Mouse (Mus musculus): ENCODE data around the gene Tppp3.

Tppp3 gene

GRCm38 (mm10) chr8:105471314-105472015 is at the start of gene Tppp3:
Tppp3 (minus strand) TSS chr8:105471526.
- peak; percentile 67 to 80 for DNase-seq (ENCODE audit: low spot score in 2 of 2)

DNA sequence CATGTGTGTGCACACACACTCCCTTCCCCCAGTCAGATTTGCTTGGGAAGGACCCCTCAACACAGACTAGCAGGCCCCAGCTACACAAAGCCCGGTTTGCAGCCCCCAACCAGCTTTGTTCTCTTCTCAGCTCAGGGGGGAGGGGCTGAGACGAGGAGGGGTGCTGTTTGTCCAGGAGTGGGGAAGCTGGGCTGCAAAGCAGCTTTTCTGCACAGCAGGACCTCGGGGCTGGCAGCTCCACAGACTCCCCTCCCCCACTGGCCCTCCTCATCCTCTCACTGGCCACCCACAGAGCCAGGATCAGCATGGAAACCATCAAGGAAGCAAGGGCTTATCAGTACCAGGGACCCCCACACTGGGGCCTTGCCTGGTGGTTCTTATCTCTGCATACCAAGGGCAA is 49.7 kb upstream of the Tppp3 start:
- DNase-seq (ENCODE audit: low spot score in 2 of 2) = no peak

- DNase-seq (ENCODE audit: low spot score in 2 of 2) = no peak
Measured at GRCm38 (mm10) chr8:105520521-105520920, 49.2 kb upstream of the Tppp3 start.

- no peak for DNase-seq (ENCODE audit: low spot score in 2 of 2)
Measured at GRCm38 (mm10) chr8:105519591-105519990, 48.3 kb upstream of the Tppp3 start.

- DNase-seq (ENCODE audit: low spot score in 2 of 2) = peak; percentile 37 to 49
Measured at GRCm38 (mm10) chr8:105518436-105519313, 47.3 kb upstream of the Tppp3 start, which contains the start of gene Hsd11b2. Hsd11b2 (plus strand) TSS chr8:105518755.

DNA sequence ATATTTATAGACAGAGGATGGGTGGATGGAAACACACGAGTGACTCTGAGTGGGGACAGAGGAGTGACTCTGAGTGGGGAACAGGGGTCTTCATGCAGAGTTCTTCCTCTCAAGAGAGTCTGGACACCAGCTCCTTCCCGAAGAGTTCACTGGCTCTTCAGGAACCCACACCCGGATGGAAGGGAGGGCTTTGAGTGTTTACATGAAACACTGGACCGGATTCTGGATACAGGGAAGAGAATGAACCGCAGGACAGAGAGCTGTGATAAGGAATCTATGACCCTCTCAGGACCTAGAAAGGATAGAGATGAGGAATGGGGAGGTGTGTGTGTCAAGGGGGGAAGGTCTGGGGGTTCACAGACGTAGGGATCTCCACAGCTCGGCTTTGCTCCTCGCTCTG is 46.0 kb upstream of the Tppp3 start:
- DNase-seq (ENCODE audit: low spot score in 2 of 2) = no peak

GRCm38 (mm10) chr8:105516018-105516645 is 44.8 kb upstream of the Tppp3 start:
- DNase-seq (ENCODE audit: low spot score in 2 of 2) = peak; percentile 70 to 79

GRCm38 (mm10) chr8:105514656-105515055 is 43.3 kb upstream of the Tppp3 start:
- no peak for DNase-seq (ENCODE audit: low spot score in 2 of 2)

DNA sequence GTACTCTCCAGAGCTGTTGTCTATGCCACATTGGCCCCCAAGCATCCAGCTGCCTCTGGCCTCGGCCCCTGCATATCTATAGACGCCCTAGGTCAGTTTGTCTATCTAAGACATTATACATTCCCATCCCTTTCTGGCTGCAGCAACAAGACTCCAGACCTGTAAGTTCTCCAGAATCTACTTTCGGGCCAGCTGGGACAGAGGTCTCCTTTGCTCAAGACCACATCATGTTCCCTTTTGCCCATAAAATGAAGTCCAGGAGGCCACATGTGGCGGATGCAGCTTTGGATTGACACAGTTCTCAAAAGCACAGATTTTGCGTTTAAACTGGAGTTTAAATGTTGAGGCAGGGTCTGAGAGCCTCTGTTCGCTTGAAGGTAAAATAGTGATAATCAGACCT is 42.9 kb upstream of the Tppp3 start:
- no peak for DNase-seq (ENCODE audit: low spot score in 2 of 2)

GRCm38 (mm10) chr8:105509997-105510735 is 38.8 kb upstream of the Tppp3 start:
- no peak for DNase-seq (ENCODE audit: low spot score in 2 of 2)

DNA sequence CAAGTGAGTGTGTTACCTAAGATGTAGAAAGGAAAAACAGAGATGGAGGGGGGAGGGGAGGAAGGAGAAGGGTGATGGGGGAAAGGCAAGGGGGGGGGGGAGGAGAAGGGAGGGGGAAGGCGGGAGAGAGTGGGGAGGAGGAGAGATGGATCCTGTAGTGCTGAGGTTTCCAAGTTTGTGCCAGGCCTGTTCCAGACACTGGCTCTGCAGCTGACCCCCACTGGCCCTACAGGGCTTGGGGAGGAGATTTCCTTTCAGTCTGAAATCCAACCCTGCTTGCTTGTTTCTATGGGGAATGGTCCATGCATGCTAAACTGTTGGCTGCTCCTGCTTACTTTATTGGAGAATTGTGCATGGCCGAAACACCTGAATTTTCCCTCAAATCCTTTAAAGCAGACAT is 37.4 kb upstream of the Tppp3 start:
- DNase-seq (ENCODE audit: low spot score in 2 of 2) = no peak

DNA sequence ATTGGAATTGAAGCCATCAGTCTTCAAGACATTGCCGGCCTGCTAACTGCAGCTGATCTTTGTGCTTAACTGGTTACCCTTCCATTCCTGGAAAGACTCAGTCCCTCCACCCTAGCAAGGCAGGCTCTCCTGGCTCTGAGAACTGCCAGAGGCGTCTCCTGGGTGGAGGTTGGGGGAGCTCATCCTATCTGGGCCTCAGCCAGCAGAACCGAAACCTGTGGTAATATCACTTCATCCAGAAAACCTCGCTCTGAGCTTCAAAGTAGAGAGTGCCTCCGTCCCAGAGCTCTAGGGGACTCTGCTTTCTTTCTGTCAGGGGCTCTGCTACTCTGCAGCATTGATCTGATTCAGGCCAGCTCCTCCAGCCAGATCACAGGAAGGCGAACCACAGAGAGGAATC is 35.7 kb upstream of the Tppp3 start:
- no peak for DNase-seq (ENCODE audit: low spot score in 2 of 2)

GRCm38 (mm10) chr8:105504617-105505016 is 33.3 kb upstream of the Tppp3 start:
- DNase-seq (ENCODE audit: low spot score in 2 of 2) = no peak

GRCm38 (mm10) chr8:105499787-105500186 is 28.5 kb upstream of the Tppp3 start:
- DNase-seq (ENCODE audit: low spot score in 2 of 2) = no peak

DNA sequence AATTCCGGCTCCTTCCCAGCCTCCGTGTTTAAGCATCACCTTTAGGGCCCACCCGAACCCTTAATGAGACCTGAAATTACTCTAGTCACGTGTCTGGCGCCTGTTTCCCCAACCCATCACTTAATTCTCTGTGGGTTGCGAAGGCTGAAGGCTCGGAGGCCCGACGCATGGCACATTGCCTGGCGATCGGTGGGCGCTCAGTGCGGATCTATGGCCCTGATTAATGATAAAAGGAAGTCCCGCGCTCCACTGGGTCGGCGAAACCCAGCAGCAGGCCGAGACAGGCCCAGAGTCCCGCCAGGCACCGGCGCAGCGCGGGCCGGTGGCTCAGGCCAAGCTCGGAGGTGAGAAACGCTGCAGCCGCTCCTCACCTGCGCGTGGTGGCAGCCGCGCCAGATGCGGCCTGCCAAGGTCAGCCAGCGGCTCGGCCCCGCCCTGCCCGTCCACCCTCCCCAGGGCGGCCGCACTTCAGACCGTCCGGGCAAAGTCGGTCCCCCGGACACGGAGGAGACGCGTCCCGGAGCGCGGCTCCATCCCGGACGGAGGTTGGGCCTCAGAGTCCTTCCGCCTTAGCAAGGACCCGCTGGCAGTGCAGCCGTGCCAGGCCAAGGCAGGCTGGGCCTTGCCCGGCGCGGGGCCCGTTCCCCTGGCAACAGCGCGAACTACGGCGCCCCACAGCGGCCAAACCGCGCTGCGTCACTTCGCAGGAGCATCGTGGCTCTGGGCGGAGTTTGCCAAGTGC is 25.3 kb upstream of the Tppp3 start, which contains the start of gene Zdhhc1:
TSS of gene Zdhhc1 (minus strand) at position 464 of the 742 bp plus-strand sequence.
- DNase-seq (ENCODE audit: low spot score in 2 of 2) = peak; percentile 87 to 90

- no peak for DNase-seq (ENCODE audit: low spot score in 2 of 2)
Measured at GRCm38 (mm10) chr8:105495350-105496302, 24.3 kb upstream of the Tppp3 start.

DNA sequence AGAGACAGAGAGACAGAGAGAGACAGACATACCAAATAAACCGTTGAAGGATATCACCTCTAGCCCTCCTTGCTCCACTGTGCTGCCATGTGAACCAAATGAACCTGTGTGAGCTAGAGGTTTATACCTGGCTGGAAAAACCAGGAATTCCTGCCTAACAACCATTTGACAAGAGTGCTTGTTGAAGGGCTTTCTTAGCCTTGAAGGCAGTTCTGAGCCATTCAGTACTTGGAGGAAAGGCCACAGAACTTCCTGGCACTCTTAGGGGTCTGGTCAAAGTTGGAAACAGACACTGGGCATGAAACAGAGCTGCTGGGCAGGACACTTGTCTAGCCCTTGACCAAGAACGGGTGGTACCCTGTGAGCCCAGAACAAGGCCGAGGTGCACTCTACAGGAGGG is 23.2 kb upstream of the Tppp3 start:
- no peak for DNase-seq (ENCODE audit: low spot score in 2 of 2)

- DNase-seq (ENCODE audit: low spot score in 2 of 2) = no peak
Measured at GRCm38 (mm10) chr8:105493495-105493894, 22.2 kb upstream of the Tppp3 start.

DNA sequence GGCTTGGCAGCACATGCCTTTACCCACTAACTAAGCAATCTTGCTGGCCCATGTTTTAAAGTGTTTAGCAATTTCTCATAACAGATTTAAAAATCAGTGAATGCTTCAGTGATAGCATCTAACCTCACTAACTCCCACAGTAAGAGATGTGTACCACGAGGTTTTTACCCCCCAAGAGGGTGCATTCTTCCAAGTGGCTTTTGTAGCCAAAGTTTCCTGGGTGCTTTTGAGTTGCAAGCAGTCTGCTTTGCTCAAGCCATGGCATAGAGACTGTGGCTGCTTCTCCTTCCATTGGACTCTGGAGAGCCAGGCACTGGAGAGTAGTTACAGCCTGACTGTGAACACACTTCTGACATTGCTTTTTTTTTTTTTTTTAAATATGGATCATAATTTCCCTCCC is 18.0 kb upstream of the Tppp3 start:
- DNase-seq (ENCODE audit: low spot score in 2 of 2) = no peak

DNA sequence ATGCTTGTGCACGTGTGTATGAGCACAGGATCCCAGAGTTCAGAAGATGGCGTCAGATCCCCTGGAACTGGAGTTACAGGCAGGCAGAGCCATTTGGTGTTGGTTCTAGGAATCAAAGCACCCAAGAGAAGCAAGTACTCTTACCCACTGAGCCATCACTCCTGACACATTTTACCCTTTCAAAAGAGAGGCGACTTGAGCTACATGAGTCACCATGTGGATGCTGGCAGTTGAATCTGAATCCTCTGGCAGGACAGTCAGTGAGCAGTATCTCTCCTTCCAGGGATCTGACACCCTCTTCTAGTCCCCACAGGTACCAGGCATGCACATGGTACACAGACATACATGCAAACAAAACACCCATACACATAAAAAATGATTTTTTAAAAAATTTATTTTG is 16.8 kb upstream of the Tppp3 start:
- no peak for DNase-seq (ENCODE audit: low spot score in 2 of 2)
